Mouse (Mus musculus) spleen, adult 2 months (tissue): Measurements from ENCODE around the gene AI481877.

Source experiments
- CTCF ChIP-seq: fragments of 200-500 bp; IDR thresholded peaks from 2 replicates; pipeline ENCODE4 v1.5.1; 2011; ENCODE audit warnings: mild to moderate bottlenecking, inconsistent platforms; ENCODE audit not compliant: insufficient read depth, insufficient read length, insufficient replicate concordance; ENCODE audit errors: extremely low read depth
- POLR2A ChIP-seq: fragments of 200-500 bp; IDR thresholded peaks from 2 replicates; pipeline ENCODE4 v1.6.1; 2011; ENCODE audit warnings: low read depth, low read length, inconsistent platforms

DNA sequence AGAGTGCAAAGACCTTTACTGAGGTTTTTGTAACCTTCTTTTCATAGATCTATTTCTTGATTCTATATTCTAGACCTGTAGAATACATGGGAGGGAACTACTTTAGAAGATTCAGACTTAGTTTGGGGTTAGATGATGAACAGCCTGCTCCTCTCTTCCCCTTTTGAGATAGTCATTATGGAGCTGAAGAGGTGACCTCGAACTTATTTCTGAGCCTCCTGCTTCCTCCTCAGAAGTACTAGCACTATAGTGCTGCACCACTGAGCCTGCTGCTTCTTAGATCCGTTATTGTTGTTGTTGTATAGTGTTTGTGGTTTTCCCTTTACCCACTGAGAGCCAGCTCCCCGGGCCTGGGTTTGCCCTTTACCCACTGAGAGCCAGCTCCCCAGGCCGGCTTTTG, 129.1 kb downstream of the AI481877 start:
- TF ChIP-seq CTCF (no peak), POLR2A (no peak)
